Mouse (Mus musculus): Measurements from ENCODE around the gene Tmco4.
A peak's percentile ranks its signal among the peaks of the same experiment; 100 is the strongest.

Tmco4 gene

DNA sequence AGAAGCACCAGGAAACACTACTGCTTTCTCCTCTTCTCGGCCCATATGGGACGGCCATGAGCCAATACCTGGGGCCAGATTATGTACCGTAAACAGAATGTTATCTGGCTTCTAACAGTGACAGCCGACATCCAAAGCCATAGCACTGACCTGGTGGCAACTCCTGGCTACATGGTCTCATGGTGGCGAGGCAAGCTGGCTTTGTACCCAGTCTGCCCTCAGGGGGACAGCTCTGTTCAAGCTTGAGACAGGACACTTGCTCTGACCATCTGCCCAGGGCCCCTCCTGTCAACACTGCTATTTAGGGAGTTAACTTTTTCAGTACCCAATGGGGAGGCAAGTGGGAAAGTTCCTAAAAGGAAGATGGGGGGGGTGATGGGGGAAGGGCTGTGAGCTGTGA lies 84.6 kb downstream of the Tmco4 start:
- no peak for DNase-seq (ENCODE audit: low spot score in 2 of 2)

DNA sequence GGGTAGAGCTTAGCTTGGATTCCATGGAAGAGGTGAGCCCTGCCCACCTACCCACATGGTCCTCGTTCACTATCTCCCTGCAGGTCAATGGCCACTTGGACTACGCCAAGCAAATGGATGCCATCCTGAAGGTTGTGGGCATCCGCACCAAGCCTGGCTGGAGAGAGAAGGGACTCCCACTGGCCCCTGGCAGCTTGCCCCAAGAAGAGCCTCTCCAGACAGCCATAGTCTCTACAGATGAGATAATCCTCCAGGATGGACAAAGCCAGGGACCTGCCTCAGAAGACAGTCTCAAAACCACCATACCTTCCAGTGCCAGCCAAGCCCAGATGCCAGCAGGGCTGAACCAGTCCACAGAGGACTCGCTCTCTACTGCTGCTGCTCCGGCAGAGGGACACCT lies 85.3 kb downstream of the Tmco4 start:
- DNase-seq (ENCODE audit: low spot score in 2 of 2), result no peak

GRCm38 (mm10) chr4:139059569-139059968 lies 86.9 kb downstream of the Tmco4 start:
- DNase-seq (ENCODE audit: low spot score in 2 of 2), result no peak

GRCm38 (mm10) chr4:139064831-139065230 lies 92.1 kb downstream of the Tmco4 start:
- no peak for DNase-seq (ENCODE audit: low spot score in 2 of 2)

DNA sequence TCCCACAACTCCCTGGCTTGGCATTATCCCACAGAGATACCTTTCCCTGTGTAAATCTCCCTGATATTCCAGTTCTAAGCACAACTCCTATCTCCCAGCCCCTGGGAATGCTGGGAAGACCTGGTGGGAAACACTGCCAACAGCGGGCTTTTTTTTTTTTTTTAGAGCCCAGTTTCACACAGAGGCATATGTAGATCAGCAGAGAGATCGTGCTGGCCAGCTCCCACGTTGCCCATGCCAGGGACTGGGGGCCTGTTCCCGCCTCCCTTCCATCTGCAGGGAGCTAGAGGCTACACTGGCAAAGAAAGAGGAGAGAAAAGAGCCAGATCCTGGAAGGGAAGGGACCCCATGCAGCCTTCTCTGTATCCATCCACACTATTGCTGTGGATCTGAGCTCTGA lies 95.6 kb downstream of the Tmco4 start:
- peak; percentile 69 to 71 for DNase-seq (ENCODE audit: low spot score in 2 of 2)

DNA sequence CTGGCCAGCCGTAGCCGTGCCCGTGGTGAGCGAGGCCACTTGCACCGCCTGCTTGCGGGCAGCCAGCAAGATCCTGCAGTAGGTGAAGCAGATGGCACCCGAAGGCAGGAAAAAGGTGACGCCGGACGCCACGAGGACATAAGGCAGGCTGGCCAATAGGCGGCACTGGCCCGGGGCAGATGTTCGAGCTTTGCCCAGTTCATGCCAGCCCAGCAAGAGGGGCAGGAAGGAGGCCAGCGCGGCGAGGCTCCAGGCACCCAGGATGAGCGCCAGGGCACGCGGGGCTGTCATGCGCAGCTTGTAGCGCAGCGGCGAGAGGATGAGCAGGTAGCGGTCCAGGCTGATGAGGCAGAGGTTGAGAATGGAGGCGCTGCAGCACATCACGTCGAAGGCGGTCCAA lies 101.4 kb downstream of the Tmco4 start:
- DNase-seq (ENCODE audit: low spot score in 2 of 2), result no peak

DNA sequence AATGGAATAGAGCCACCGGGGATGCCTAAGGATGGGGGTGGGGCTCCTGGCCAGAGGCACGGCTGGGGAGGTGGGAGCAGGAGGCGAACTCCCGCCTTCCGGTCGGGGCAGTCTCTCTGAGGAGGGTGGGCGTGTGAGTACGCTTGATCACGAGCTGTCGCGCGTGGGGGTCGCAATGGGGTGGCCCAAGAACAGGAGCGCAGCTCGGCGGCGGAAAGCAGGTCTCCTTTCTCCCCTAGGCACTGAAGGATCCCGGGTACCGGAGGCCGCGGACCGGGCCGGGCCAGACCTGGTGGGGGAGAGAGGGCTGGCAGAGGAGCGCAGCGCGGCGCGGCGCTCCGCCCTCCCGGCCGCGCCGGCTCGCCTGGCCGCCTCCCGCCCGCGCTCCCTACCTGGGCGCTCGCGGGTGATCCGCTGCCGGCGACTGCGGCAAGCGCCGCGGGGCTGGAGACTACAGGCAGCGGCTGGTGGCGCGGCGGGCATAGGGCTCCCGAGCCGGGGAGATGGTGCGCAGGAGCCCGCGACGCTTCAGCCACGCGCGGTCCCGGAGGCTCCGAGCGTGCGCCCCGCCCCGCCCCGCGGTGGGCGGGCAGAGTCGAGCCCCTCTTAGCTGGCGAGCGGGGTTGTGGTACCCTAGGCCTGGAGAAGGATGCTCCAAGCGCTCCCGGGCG lies 102.5 kb downstream of the Tmco4 start, which contains the start of gene Htr6:
Htr6 (minus strand) TSS at position 530 of the 671 bp plus-strand sequence.
- peak in 1 of 2 experiments; percentile 41 for DNase-seq (ENCODE audit: low spot score in 2 of 2)

DNA sequence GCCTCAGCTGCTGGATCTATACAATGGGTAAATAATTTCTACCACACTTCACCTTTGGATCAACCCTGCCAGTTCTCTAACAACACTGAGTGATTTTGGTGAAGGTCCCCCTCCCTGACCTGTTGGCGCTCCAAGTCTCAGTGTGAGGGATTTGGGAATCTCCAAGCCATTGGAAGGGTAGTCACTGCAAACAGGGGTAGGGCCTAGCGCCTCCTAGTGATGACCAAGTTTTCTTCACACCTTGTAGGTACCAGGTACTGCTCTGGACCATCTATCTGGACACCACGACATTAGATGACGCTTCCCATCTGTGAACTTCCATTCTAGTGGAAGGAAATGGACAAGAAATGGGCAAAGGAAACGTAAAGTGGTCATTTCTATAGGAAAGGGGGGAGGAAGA lies 103.2 kb downstream of the Tmco4 start:
- DNase-seq (ENCODE audit: low spot score in 2 of 2), result no peak

GRCm38 (mm10) chr4:139078313-139078712 lies 105.6 kb downstream of the Tmco4 start:
- no peak for DNase-seq (ENCODE audit: low spot score in 2 of 2)

- DNase-seq (ENCODE audit: low spot score in 2 of 2), result no peak
These were observed 106.0 kb downstream of the Tmco4 start for GRCm38 (mm10) chr4:139078726-139079125.

GRCm38 (mm10) chr4:139079439-139079838 lies 106.8 kb downstream of the Tmco4 start:
- DNase-seq (ENCODE audit: low spot score in 2 of 2), result no peak

DNA sequence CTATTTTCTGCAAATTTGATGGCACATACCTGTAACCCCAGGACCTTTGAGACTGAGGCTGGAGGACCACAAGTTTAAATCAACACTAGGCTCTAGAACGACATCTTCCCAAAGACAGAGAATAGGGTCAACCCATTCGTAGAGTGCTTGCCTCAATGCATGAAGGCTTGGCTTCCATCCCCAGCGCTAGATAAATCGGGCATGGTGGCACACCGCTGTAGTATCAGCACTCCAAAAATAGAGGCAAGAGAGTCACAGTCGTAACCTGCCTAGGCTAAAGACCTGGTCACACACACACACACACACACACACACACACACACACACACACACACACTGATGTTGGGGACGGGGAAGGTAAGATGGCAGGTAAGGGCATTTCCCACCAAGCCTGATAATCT lies 107.6 kb downstream of the Tmco4 start:
- no peak for DNase-seq (ENCODE audit: low spot score in 2 of 2)

DNA sequence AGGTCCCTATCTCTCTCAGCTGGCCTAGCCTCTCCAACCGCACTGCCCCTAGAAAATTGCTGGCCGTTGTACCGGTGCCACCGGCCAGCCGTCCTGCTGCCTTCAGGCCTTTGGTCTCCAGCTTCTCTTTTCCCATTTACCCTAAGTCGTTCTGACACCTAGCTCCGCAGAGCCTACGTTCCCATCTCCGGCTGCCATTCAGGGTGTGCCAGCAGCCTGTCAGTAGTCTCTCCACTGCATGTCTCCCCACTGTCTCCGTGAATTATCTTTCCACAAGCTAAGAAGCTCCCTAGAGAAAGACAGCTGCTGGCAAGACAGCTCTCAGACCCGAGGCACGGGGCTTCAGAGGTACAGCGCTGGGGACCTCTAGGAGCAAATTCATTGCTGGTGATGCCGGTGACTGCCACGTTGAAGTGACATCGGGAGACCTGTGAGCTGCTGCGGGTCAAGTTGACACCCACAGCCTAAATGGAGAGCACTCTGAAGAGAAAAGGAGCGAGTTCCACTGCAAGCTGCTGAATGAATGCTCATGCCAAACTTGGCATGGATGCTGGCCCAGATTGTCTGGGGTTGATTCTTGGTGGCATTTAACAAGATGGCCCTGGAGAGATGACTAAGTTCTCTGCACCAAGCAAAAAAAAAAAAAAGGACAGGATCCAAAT lies 108.7 kb downstream of the Tmco4 start:
- no peak for DNase-seq (ENCODE audit: low spot score in 2 of 2)

DNA sequence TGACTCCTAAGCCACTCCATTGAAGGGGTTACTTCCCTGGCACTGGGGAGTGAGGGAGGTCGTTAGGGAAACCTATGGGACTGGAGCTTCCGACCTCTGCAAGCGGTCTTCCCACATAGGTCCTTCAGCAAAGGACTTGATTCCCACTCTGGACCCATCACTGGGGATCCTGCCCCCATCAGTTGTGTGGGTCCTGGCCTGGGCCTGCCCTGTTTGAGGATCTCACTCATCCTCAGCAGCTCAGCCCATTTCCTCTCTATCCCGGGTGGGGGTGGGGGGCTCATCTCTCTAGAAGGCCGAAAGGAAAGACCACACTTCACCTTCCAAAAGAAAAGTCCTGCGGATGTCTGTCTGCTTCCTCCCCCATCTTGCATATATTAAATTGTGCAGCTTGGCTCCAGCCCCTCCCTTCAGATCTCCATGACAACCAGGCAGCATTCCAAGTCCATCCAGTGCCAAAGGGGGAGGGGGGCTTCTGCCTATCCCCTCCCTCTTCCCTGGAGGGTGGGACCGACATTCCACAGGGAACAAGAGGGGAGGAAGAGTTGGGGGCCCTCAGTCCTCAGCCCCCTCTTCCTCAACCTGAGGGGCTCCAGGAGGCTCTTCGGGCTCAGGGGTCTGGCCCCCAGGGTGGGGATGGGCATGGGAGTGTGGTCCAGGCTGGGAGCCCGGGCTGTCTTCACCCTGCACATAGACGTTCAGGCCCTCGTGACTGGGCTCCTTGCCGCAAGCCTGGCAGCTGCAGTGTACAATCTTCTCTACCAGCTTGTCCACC lies 110.3 kb downstream of the Tmco4 start:
- DNase-seq (ENCODE audit: low spot score in 2 of 2), result no peak

GRCm38 (mm10) chr4:139085337-139085736 lies 112.6 kb downstream of the Tmco4 start:
- no peak for DNase-seq (ENCODE audit: low spot score in 2 of 2)

- DNase-seq (ENCODE audit: low spot score in 2 of 2), result peak; percentile 58 to 68
These were observed 113.3 kb downstream of the Tmco4 start for GRCm38 (mm10) chr4:139086037-139086436.

GRCm38 (mm10) chr4:139086984-139087383 lies 114.3 kb downstream of the Tmco4 start:
- no peak for DNase-seq (ENCODE audit: low spot score in 2 of 2)

DNA sequence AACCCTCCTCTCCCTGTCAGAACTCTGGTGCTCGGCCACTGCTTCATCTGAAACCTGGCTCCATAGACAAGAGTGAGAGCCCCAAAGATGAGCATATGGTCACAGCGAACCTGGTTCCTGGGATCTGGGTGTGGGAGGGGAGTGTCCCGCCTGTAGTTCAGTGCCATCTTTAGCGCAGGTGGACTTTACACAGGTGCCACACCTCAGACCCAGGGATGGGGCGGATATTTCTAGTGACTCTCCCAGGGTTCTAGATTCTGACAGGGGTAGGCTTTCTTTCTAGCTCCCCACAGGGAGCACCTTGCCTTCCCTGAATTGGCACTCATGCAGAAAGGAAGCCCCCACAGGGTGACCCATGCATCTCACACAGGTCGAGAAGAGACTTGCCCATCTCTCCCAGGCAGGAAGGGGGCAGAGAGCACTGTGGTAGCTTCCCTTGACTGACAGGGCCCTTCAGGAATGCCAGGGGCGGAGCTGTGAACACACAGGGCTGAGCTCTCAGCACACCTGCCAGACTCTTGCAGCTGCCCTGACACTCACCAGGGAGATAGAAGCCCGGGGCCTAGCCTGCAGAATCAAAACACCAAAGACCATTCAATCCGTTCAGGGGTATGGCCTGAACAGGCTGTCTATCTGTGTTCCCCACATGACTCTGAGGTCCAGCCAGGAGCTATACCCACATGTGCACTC lies 116.4 kb downstream of the Tmco4 start:
- no peak for DNase-seq (ENCODE audit: low spot score in 2 of 2)

GRCm38 (mm10) chr4:139090303-139090940 lies 117.7 kb downstream of the Tmco4 start:
- DNase-seq (ENCODE audit: low spot score in 2 of 2), result no peak

GRCm38 (mm10) chr4:139091066-139091465 lies 118.4 kb downstream of the Tmco4 start:
- no peak for DNase-seq (ENCODE audit: low spot score in 2 of 2)

DNA sequence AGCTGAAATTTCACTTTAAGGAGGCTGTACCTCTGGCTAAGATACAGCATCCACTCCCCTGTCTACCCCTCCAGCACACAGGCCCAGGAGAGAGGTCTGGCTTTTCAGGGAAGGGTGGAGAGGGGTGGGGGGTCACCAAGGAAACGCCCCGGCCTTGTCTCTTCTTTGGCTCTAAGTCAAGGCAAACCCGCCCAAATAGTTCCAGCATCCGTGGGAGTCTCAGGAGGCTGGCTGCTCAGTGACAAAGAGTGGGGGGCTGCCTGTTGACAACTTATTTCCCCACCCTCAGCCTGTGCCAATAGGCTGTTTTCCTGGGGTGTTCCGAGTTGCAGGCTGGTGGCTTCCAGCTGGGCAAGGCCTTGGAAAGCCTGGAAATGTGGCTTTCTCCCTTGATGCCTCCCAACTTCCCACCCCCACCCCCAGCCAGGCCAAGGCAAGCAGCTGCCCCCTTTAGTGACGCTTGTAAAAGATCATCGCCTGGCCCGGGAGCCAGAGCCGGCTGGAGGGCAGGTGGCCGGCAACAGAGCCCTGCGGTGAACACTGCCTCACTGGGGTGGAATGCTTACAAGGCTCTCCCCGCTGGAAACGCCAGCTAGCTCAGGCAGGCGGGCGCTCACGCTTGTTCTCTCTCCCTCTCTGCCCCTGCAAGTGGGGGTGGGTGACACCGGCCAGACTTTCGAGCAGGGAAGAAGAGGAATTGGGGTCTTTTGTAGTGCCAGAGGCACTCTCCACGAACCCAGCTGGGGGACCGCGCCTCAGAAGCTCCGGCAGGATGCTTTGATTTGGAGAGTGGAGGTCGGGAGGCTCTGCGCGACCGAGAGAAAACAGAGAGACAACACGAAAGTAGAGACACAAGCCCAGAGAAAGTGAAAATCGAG lies 119.0 kb downstream of the Tmco4 start:
- no peak for DNase-seq (ENCODE audit: low spot score in 2 of 2)

All from right cerebral cortex, postnatal 36 days (tissue).